ENCODE assay signal across 8 mouse cellular contexts in the genomic region with DNA sequence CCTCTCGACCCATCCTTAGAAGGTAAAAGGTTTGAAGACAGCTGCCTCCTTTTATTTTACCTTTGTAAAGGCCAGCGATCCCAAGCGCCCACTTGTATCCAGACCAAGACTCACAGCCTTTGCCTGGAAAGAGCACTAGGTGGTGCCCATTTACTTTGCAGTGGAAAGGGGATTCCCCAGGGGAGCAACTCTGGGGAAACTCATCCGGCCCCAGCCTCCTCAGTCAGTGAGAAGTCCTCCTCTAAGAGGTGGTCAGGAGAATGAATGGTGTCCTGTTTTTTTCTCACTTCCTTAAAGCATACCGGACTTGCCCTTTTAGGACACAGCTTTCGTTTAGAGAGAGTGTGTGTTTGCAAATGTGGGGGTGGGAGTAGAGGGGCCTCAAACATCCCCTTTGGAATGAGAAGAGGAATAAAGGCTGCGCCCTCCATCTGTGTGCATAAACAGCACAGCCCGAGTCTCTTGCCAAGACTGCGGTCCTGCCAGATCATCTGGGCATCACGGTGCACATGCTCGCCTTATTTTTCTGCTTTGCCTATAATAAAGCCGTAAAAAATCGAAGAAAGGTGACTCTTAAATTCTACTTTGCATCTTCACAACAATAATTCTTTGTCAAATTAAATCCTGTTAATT. TPM values are rescaled to one million over a fixed set of nuclear protein-coding genes. Genes with fewer than 3 reads are reported as not detected.
DNase-seq lines count a peak whose midpoint lies in the region; ATAC-seq and TF ChIP-seq lines count a peak whose summit lies in the region.

No protein-coding gene starts in this region.

- TF ChIP-seq EP300 in ES-Bruce4 (IDR thresholded peaks at IDR 0.05; ENCODE audit: insufficient read depth, low read depth, low read length), result no peak

- DNase-seq in adrenal gland, postnatal 10 days, result peak; percentile 74
- DNase-seq in heart, embryonic 10.5 days (ENCODE audit: low spot score), result peak; percentile 85
- DNase-seq in kidney, adult 9 months, result peak; percentile 12
- peak; percentile 43 for DNase-seq in lung, postnatal 14 days
- DNase-seq in retina, postnatal 7 days (ENCODE audit: low read depth, low spot score), result peak; percentile 13

- WGBS in embryonic facial prominence, embryonic 12.5 days, result 12% methylated on average over 13 of the region's 13 CpGs
- WGBS in heart, embryonic 10.5 days, result 16% methylated on average over 13 of the region's 13 CpGs

- peak; percentile 79 for ATAC-seq in embryonic facial prominence, embryonic 12.5 days (ENCODE audit: insufficient number of reproducible peaks, insufficient read depth, low FRiP score, low TSS enrichment)
- ATAC-seq in activated CD4-positive, CD25-positive, alpha-beta regulatory T cell, adult 4 months, result no peak

- H3K4me2 ChIP-seq in embryonic facial prominence, embryonic 12.5 days (replicated peaks), result peak overlapping the region; percentile 32

- no peak for TF ChIP-seq POLR2A in ES-Bruce4 (IDR thresholded peaks at IDR 0.05; ENCODE audit: insufficient read depth, low read length)

- no peaks in the 10 kb centered on the region for H3K4me1 ChIP-seq in ES-Bruce4 (ENCODE audit: control insufficient read depth, insufficient read depth, low read length)
- peaks cover 11% of the 10 kb centered on the region; the same call in 1 of the 2 replicates for H3K4me1 ChIP-seq in embryonic facial prominence, embryonic 12.5 days
- H3K4me1 ChIP-seq in heart, embryonic 10.5 days, result peaks cover 10% of the 10 kb centered on the region

- no peak overlapping the region for H3K27ac ChIP-seq in ES-Bruce4 (ENCODE audit: insufficient read depth, low read length)
- H3K27ac ChIP-seq in embryonic facial prominence, embryonic 12.5 days, result no peak overlapping the region
- peak overlapping the region; percentile 71 for H3K27ac ChIP-seq in heart, embryonic 10.5 days

- H3K4me3 ChIP-seq in ES-Bruce4 (ENCODE audit: low read depth, low read length), result no peak overlapping the region
- no peak overlapping the region for H3K4me3 ChIP-seq in embryonic facial prominence, embryonic 12.5 days
- H3K4me3 ChIP-seq in heart, embryonic 10.5 days, result peak overlapping the region; percentile 38

- no peaks in the 10 kb centered on the region for H3K27me3 ChIP-seq in ES-Bruce4 (ENCODE audit: control insufficient read depth, insufficient read depth, low read length, poor library complexity, severe bottlenecking)
- no peaks in the 10 kb centered on the region for H3K27me3 ChIP-seq in embryonic facial prominence, embryonic 12.5 days
- no peaks in the 10 kb centered on the region for H3K27me3 ChIP-seq in heart, embryonic 10.5 days (ENCODE audit: insufficient read depth, poor library complexity, severe bottlenecking)

- no peaks in the 10 kb centered on the region for H3K36me3 ChIP-seq in ES-Bruce4 (ENCODE audit: control insufficient read depth, insufficient read depth, low read length, poor library complexity, severe bottlenecking)
- H3K36me3 ChIP-seq in embryonic facial prominence, embryonic 12.5 days, result no peaks in the 10 kb centered on the region
- H3K36me3 ChIP-seq in heart, embryonic 10.5 days, result no peaks in the 10 kb centered on the region

- H3K9ac ChIP-seq in ES-Bruce4 (ENCODE audit: low read depth, poor library complexity, severe bottlenecking), result no peak overlapping the region
- H3K9ac ChIP-seq in embryonic facial prominence, embryonic 12.5 days, result no peak overlapping the region

- TF ChIP-seq CTCF in ES-Bruce4 (IDR thresholded peaks at IDR 0.05; ENCODE audit: low read depth, low read length), result peak; percentile 32

- H3K9me3 ChIP-seq in ES-Bruce4 (replicated peaks; ENCODE audit: control insufficient read depth, insufficient read depth, low read length, poor library complexity, severe bottlenecking), result no peaks in the 10 kb centered on the region
- H3K9me3 ChIP-seq in embryonic facial prominence, embryonic 12.5 days, result no peaks in the 10 kb centered on the region
- no peaks in the 10 kb centered on the region for H3K9me3 ChIP-seq in heart, embryonic 10.5 days

RNA-seq across cellular contexts. Expression of gene Etaa1, which starts 57.5 kb away (rescaled TPM):
- 27.9 and 28.3 TPM in 2 replicates for polyA plus RNA-seq in ES-Bruce4 (2011; ENCODE audit: insufficient read depth, insufficient read length, low read depth, missing spikeins)
- 1 to 10 TPM; 6.8 to 9.2 TPM for total RNA-seq in adrenal gland, postnatal 10 days (2021)
- 17.5 and 17.6 TPM in 2 replicates for polyA plus RNA-seq in embryonic facial prominence, embryonic 12.5 days (2016; fragmentation: Nextera tagmentation; extraction: Ambion mirVana)
- 8.8 and 11.6 TPM in 2 replicates for polyA plus RNA-seq in heart, embryonic 10.5 days (2016; fragmentation: Nextera tagmentation; extraction: Ambion mirVana)
- polyA plus RNA-seq in activated CD4-positive, CD25-positive, alpha-beta regulatory T cell, adult 4 months (2017; shearing (Covaris generic)), result 1 to 10 TPM; 4.2 TPM

Comparison
In these comparisons a context has a peak if more than half of its experiments do, and no peak if none do; other contexts are left out.
1. DNase-seq: peak in every context shown above with its lines; median percentile 85 in heart, embryonic 10.5 days; 74 in adrenal gland, postnatal 10 days; 43 in lung, postnatal 14 days; 13 in retina, postnatal 7 days; 12 in kidney, adult 9 months.